Comparison of ENCODE assay signal across 19 mouse cellular contexts in genomic region chr10:117644828-117645227, GRCm38 (mm10).
"Had no signal": no experiment of that assay in that cellular context is flagged by ENCODE, and none has a peak within 500 bp of the region (broad histone marks: within the 10 kb centered on the region; RNA-seq: fewer than 3 reads in every experiment).

No protein-coding gene starts in this region.

- H3K27me3 ChIP-seq: kidney, embryonic 15.5 days; neural tube, embryonic 12.5 days; neural tube, embryonic 15.5 days; stomach, embryonic 15.5 days had no signal

- H3K27ac ChIP-seq: kidney, embryonic 15.5 days; liver, embryonic 13.5 days; neural tube, embryonic 12.5 days; neural tube, embryonic 15.5 days; stomach, embryonic 15.5 days had no signal

- H3K4me3 ChIP-seq: kidney, embryonic 15.5 days; liver, embryonic 13.5 days; neural tube, embryonic 12.5 days; neural tube, embryonic 15.5 days; stomach, embryonic 15.5 days had no signal

- H3K4me2 ChIP-seq: kidney, embryonic 15.5 days; liver, embryonic 13.5 days; midbrain, embryonic 11.5 days; neural tube, embryonic 12.5 days; neural tube, embryonic 15.5 days; stomach, embryonic 15.5 days had no signal

- H3K9ac ChIP-seq: kidney, embryonic 15.5 days; liver, embryonic 13.5 days; neural tube, embryonic 12.5 days; neural tube, embryonic 15.5 days; stomach, embryonic 15.5 days had no signal

- H3K36me3 ChIP-seq: kidney, embryonic 15.5 days; liver, embryonic 13.5 days; neural tube, embryonic 12.5 days; neural tube, embryonic 15.5 days; stomach, embryonic 15.5 days had no signal

- H3K4me1 ChIP-seq: neural tube, embryonic 12.5 days; stomach, embryonic 15.5 days had no signal

- DNase-seq: kidney, adult 11 months; kidney, adult 8-10 months; kidney, postnatal 10 days; kidney, postnatal 36 days; liver, embryonic 13.5 days; lung, adult 2 months; lung, postnatal 14 days; lung, postnatal 4 days; midbrain, embryonic 14.5 days; right cerebral cortex, adult 18-20 months; right cerebral cortex, postnatal 14 days; right cerebral cortex, postnatal 4 days; spleen, adult 18-20 months; thymus, postnatal 25 days had no signal

- H3K9me3 ChIP-seq: kidney, embryonic 15.5 days; liver, embryonic 13.5 days; neural tube, embryonic 12.5 days; neural tube, embryonic 15.5 days; stomach, embryonic 15.5 days had no signal
